Mouse (Mus musculus): ENCODE measurements around the gene Il2rb. TPM values are rescaled to one million over a fixed set of nuclear protein-coding genes. Genes with fewer than 3 reads are reported as not detected.

Il2rb gene
- polyA plus RNA-seq, 1 experiment from 2014 or later, result 0.41 TPM

DNA sequence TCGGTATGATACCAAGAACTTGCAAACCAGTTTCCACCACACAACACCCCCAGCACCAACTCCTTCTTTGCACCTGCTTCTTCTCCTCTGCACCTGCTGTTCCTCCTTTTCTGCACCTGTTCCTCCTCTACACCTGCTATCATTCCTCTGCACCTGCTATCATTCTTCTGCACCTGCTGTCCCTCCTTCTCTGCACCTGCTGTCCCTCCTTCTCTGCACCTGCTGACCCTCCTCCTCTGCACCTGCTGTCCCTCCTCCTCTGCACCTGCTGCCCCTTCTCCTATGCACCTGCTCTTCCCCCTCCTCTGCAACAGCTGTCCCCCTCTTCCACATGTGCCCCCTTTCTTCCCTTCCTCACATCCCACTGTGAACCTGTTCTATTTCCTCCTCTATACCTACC, 8.5 kb downstream of the Il2rb start:
- no peaks in the 10 kb centered on the region for H3K4me1 ChIP-seq (ENCODE audit: control insufficient read depth, insufficient read depth, low read length)
- no peak overlapping the region for H3K9ac ChIP-seq (replicated peaks; ENCODE audit: low read depth, low read length)
- no peak for ATAC-seq (ENCODE audit: insufficient number of reproducible peaks, insufficient read depth, low FRiP score, low read depth)
- 75% methylated on average over 1 of the region's 1 CpGs for WGBS
- H3K27me3 ChIP-seq (ENCODE audit: control insufficient read depth, insufficient read depth, low read length), result no peaks in the 10 kb centered on the region
- H3K4me2 ChIP-seq (replicated peaks; ENCODE audit: low read depth, low read length), result no peak overlapping the region
- H3K9me3 ChIP-seq (ENCODE audit: control insufficient read depth, low read depth, low read length), result no peaks in the 10 kb centered on the region
- H3K36me3 ChIP-seq (ENCODE audit: control insufficient read depth, insufficient read depth, low read length), result no peaks in the 10 kb centered on the region
- H3K27ac ChIP-seq (ENCODE audit: low read length), result no peak overlapping the region
- H3K4me3 ChIP-seq (ENCODE audit: low read depth, low read length), result no peak overlapping the region

DNA sequence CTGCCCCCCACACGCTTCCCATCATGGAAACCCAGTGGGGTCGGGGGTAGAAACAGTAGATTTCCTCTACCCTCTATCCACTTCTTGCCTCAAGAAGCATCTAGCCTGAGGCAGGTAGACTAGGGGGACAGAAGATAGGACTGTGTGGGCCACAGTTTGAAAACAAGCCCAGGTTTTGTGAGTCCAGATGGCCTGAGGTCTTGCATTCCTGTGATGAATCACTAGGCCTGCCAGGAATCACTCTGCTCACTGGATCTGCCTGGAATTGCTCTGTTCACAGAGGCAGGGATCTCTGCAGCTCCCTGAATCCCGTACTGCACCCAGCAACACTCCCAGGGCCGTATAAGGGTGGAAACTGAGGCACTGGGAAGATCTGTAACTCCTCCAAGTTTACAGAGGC, 11.8 kb downstream of the Il2rb start:
- Histone ChIP-seq H3K9ac (replicated peaks; ENCODE audit: low read depth, low read length) (no peak overlapping the region), H3K4me1 (ENCODE audit: control insufficient read depth, insufficient read depth, low read length) (0 out of 2 replicates have a peak, but pooled peaks cover 2% of the 10 kb centered on the region), H3K36me3 (ENCODE audit: control insufficient read depth, insufficient read depth, low read length) (no peaks in the 10 kb centered on the region), H3K27ac (ENCODE audit: low read length) (no peak overlapping the region), H3K27me3 (ENCODE audit: control insufficient read depth, insufficient read depth, low read length) (no peaks in the 10 kb centered on the region), H3K4me3 (ENCODE audit: low read depth, low read length) (no peak overlapping the region), H3K4me2 (replicated peaks; ENCODE audit: low read depth, low read length) (no peak overlapping the region), H3K9me3 (ENCODE audit: control insufficient read depth, low read depth, low read length) (no peaks in the 10 kb centered on the region)
- WGBS, result 72% methylated on average over 4 of the region's 4 CpGs
- ATAC-seq (ENCODE audit: insufficient number of reproducible peaks, insufficient read depth, low FRiP score, low read depth), result no peak

DNA sequence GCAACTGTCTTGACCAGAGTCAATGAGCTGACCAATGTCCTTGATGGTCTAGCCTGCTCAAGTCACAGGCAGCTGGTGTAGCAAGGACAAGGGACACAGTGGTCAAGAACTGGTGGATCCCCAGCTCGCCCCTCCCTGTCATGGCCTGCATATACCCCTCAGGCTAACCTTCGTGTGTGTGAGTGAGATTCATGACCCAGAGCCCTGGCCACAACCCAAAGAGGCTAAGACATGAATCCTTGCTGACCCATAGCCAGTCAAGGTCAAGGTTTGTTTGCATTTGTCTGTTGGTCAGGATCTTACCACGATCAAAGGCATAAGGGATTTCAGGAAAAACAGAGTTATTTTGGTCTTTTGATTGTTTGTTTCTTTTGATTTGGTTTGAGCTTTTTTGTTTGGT, 12.6 kb downstream of the Il2rb start:
- Histone ChIP-seq H3K27ac (ENCODE audit: low read length) (no peak overlapping the region), H3K27me3 (ENCODE audit: control insufficient read depth, insufficient read depth, low read length) (no peaks in the 10 kb centered on the region), H3K9ac (replicated peaks; ENCODE audit: low read depth, low read length) (no peak overlapping the region), H3K4me3 (ENCODE audit: low read depth, low read length) (no peak overlapping the region), H3K4me2 (replicated peaks; ENCODE audit: low read depth, low read length) (no peak overlapping the region), H3K36me3 (ENCODE audit: control insufficient read depth, insufficient read depth, low read length) (no peaks in the 10 kb centered on the region), H3K4me1 (ENCODE audit: control insufficient read depth, insufficient read depth, low read length) (0 out of 2 replicates have a peak, but pooled peaks cover 2% of the 10 kb centered on the region), H3K9me3 (ENCODE audit: control insufficient read depth, low read depth, low read length) (no peaks in the 10 kb centered on the region)
- 66% methylated on average over 3 of the region's 3 CpGs for WGBS
- ATAC-seq (ENCODE audit: insufficient number of reproducible peaks, insufficient read depth, low FRiP score, low read depth), result no peak

GRCm38 (mm10) chr15:78481448-78482000, 13.5 kb downstream of the Il2rb start:
- Histone ChIP-seq H3K27me3 (ENCODE audit: control insufficient read depth, insufficient read depth, low read length) (no peaks in the 10 kb centered on the region), H3K4me3 (ENCODE audit: low read depth, low read length) (no peak overlapping the region), H3K4me2 (replicated peaks; ENCODE audit: low read depth, low read length) (no peak overlapping the region), H3K36me3 (ENCODE audit: control insufficient read depth, insufficient read depth, low read length) (no peaks in the 10 kb centered on the region), H3K4me1 (ENCODE audit: control insufficient read depth, insufficient read depth, low read length) (0 out of 2 replicates have a peak, but pooled peaks cover 2% of the 10 kb centered on the region), H3K9me3 (ENCODE audit: control insufficient read depth, low read depth, low read length) (no peaks in the 10 kb centered on the region), H3K9ac (replicated peaks; ENCODE audit: low read depth, low read length) (no peak overlapping the region), H3K27ac (ENCODE audit: low read length) (no peak overlapping the region)
- ATAC-seq (ENCODE audit: insufficient number of reproducible peaks, insufficient read depth, low FRiP score, low read depth), result no peak
- WGBS, result 53% methylated on average over 9 of the region's 9 CpGs

DNA sequence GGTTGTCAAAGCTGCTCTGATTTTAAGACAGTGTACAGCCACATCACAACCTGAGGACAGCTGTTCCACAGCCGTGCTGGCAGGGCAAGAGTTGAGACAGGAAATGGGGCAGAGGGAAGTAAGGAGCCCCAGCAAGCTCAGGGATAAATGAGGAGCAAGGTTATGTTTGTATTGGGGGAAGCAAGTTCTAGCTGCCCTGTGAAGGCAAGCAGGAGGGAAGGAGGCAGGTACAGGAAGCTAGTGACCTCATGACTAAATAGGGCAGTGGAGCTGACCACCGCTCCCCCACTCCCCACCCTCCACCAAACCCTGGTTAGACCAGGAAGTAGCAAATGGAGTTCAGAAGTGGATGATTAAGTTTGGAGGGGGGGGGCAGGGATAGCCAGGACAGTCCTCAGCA, 14.1 kb downstream of the Il2rb start:
- Histone ChIP-seq H3K27ac (ENCODE audit: low read length) (no peak overlapping the region), H3K9me3 (ENCODE audit: control insufficient read depth, low read depth, low read length) (no peaks in the 10 kb centered on the region), H3K36me3 (ENCODE audit: control insufficient read depth, insufficient read depth, low read length) (no peaks in the 10 kb centered on the region), H3K9ac (replicated peaks; ENCODE audit: low read depth, low read length) (no peak overlapping the region), H3K27me3 (ENCODE audit: control insufficient read depth, insufficient read depth, low read length) (no peaks in the 10 kb centered on the region), H3K4me1 (ENCODE audit: control insufficient read depth, insufficient read depth, low read length) (0 out of 2 replicates have a peak, but pooled peaks cover 2% of the 10 kb centered on the region), H3K4me2 (replicated peaks; ENCODE audit: low read depth, low read length) (no peak overlapping the region), H3K4me3 (ENCODE audit: low read depth, low read length) (no peak overlapping the region)
- 25% methylated on average over 2 of the region's 2 CpGs for WGBS
- ATAC-seq (ENCODE audit: insufficient number of reproducible peaks, insufficient read depth, low FRiP score, low read depth), result no peak

DNA sequence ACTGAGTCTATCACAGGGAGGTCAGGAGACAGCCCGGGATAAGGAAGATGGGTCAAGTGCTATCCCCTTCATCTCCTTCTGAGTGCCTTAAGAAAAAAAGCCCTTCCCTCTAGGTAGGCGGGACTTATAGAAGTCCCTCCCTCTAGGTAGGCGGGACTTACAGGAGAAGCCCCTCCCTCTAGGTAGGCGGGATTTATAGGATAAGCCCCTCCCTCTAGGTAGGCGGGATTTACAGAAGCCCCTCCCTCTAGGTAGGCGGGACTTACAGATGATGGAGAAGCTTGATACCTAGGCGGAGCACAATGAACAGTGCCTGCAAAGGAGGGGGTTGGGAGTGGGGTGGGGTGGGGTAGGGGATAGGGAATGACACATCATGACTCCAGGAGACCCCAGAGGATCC, 15.0 kb downstream of the Il2rb start:
- 0 out of 2 replicates have a peak, but pooled peaks cover 2% of the 10 kb centered on the region for H3K4me1 ChIP-seq (ENCODE audit: control insufficient read depth, insufficient read depth, low read length)
- no peak overlapping the region for H3K4me3 ChIP-seq (ENCODE audit: low read depth, low read length)
- H3K27ac ChIP-seq (ENCODE audit: low read length), result no peak overlapping the region
- 70% methylated on average over 7 of the region's 7 CpGs for WGBS
- H3K9ac ChIP-seq (replicated peaks; ENCODE audit: low read depth, low read length), result no peak overlapping the region
- no peaks in the 10 kb centered on the region for H3K9me3 ChIP-seq (ENCODE audit: control insufficient read depth, low read depth, low read length)
- no peaks in the 10 kb centered on the region for H3K36me3 ChIP-seq (ENCODE audit: control insufficient read depth, insufficient read depth, low read length)
- H3K4me2 ChIP-seq (replicated peaks; ENCODE audit: low read depth, low read length), result no peak overlapping the region
- ATAC-seq (ENCODE audit: insufficient number of reproducible peaks, insufficient read depth, low FRiP score, low read depth), result no peak
- no peaks in the 10 kb centered on the region for H3K27me3 ChIP-seq (ENCODE audit: control insufficient read depth, insufficient read depth, low read length)

DNA sequence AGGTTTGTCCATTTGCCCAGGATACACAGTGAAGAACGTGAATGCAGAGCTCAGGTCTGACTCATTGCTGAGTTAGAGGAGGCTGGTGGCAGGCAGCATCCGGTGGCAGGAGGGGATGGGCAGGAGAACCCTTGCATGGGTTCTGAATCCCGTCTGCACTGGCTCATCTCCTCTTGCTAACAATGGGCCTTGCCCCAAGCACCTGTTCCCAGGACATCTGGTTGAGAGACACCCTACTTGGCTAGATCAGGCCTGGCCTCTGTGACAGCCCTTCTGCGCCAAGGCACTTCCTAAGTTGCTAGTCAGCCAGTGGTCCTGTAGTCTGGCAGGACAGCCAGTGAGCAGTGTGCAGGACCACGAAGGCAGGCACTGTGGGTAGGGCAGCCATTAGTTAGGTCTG, 15.6 kb downstream of the Il2rb start:
- Histone ChIP-seq H3K4me2 (replicated peaks; ENCODE audit: low read depth, low read length) (no peak overlapping the region), H3K4me1 (ENCODE audit: control insufficient read depth, insufficient read depth, low read length) (0 out of 2 replicates have a peak, but pooled peaks cover 2% of the 10 kb centered on the region), H3K27me3 (ENCODE audit: control insufficient read depth, insufficient read depth, low read length) (no peaks in the 10 kb centered on the region), H3K4me3 (ENCODE audit: low read depth, low read length) (no peak overlapping the region), H3K36me3 (ENCODE audit: control insufficient read depth, insufficient read depth, low read length) (no peaks in the 10 kb centered on the region), H3K27ac (ENCODE audit: low read length) (no peak overlapping the region), H3K9ac (replicated peaks; ENCODE audit: low read depth, low read length) (no peak overlapping the region), H3K9me3 (ENCODE audit: control insufficient read depth, low read depth, low read length) (no peaks in the 10 kb centered on the region)
- whole genome bisulfite sequencing, result 80% methylated on average over 5 of the region's 5 CpGs
- ATAC-seq (ENCODE audit: insufficient number of reproducible peaks, insufficient read depth, low FRiP score, low read depth), result no peak

GRCm38 (mm10) chr15:78478073-78478472, 17.0 kb downstream of the Il2rb start:
- no peak overlapping the region for H3K4me3 ChIP-seq (ENCODE audit: low read depth, low read length)
- no peaks in the 10 kb centered on the region for H3K27me3 ChIP-seq (ENCODE audit: control insufficient read depth, insufficient read depth, low read length)
- H3K4me2 ChIP-seq (replicated peaks; ENCODE audit: low read depth, low read length), result no peak overlapping the region
- H3K9ac ChIP-seq (replicated peaks; ENCODE audit: low read depth, low read length), result no peak overlapping the region
- no peak overlapping the region for H3K27ac ChIP-seq (ENCODE audit: low read length)
- no peak for ATAC-seq (ENCODE audit: insufficient number of reproducible peaks, insufficient read depth, low FRiP score, low read depth)
- H3K36me3 ChIP-seq (ENCODE audit: control insufficient read depth, insufficient read depth, low read length), result no peaks in the 10 kb centered on the region
- H3K4me1 ChIP-seq (ENCODE audit: control insufficient read depth, insufficient read depth, low read length), result 0 out of 2 replicates have a peak, but pooled peaks cover 2% of the 10 kb centered on the region
- H3K9me3 ChIP-seq (ENCODE audit: control insufficient read depth, low read depth, low read length), result no peaks in the 10 kb centered on the region
- 87% methylated on average over 4 of the region's 4 CpGs for WGBS

- ATAC-seq (ENCODE audit: insufficient number of reproducible peaks, insufficient read depth, low FRiP score, low read depth), result no peak
- H3K36me3 ChIP-seq (ENCODE audit: control insufficient read depth, insufficient read depth, low read length), result no peaks in the 10 kb centered on the region
- H3K4me3 ChIP-seq (ENCODE audit: low read depth, low read length), result no peak overlapping the region
- 82% methylated on average over 1 of the region's 1 CpGs for WGBS
- H3K27me3 ChIP-seq (ENCODE audit: control insufficient read depth, insufficient read depth, low read length), result no peaks in the 10 kb centered on the region
- no peak overlapping the region for H3K4me2 ChIP-seq (replicated peaks; ENCODE audit: low read depth, low read length)
- no peak overlapping the region for H3K27ac ChIP-seq (ENCODE audit: low read length)
- H3K4me1 ChIP-seq (ENCODE audit: control insufficient read depth, insufficient read depth, low read length), result peaks cover 4% of the 10 kb centered on the region
- H3K9ac ChIP-seq (replicated peaks; ENCODE audit: low read depth, low read length), result no peak overlapping the region
- H3K9me3 ChIP-seq (ENCODE audit: control insufficient read depth, low read depth, low read length), result no peaks in the 10 kb centered on the region
These were observed 18.2 kb downstream of the Il2rb start for GRCm38 (mm10) chr15:78476878-78477277.

Data from stomach, embryonic 14.5 days (tissue).